Mouse (Mus musculus) urinary bladder, postnatal 10 days (tissue): ENCODE data around the gene Nfasc.

Experiments
- DNase-seq: peaks from one replicate; pipeline ENCODE4 v3.0.0; 2022; ENCODE audit warnings: low spot score

Gene Nfasc

GRCm38 (mm10) chr1:132540701-132541100 lies 200.9 kb downstream of the Nfasc start:
- no peak for DNase-seq

GRCm38 (mm10) chr1:132537736-132538135 lies 203.9 kb downstream of the Nfasc start:
- DNase-seq, result no peak

GRCm38 (mm10) chr1:132536416-132536815 lies 205.2 kb downstream of the Nfasc start:
- DNase-seq, result no peak

- no peak for DNase-seq
Measured at GRCm38 (mm10) chr1:132535541-132535940, 206.1 kb downstream of the Nfasc start.

- no peak for DNase-seq
Measured at GRCm38 (mm10) chr1:132533840-132534239, 207.8 kb downstream of the Nfasc start.

- no peak for DNase-seq
Measured at GRCm38 (mm10) chr1:132532521-132532920, 209.1 kb downstream of the Nfasc start.

- no peak for DNase-seq
Measured at GRCm38 (mm10) chr1:132530631-132531191, 210.9 kb downstream of the Nfasc start.

- no peak for DNase-seq
Measured at GRCm38 (mm10) chr1:132528647-132529334, 212.8 kb downstream of the Nfasc start.

GRCm38 (mm10) chr1:132528071-132528470 lies 213.5 kb downstream of the Nfasc start:
- DNase-seq, result no peak

- no peak for DNase-seq
Measured at GRCm38 (mm10) chr1:132525832-132526231, 215.8 kb downstream of the Nfasc start.

- no peak for DNase-seq
Measured at GRCm38 (mm10) chr1:132523920-132524319, 217.7 kb downstream of the Nfasc start.

- no peak for DNase-seq
Measured at GRCm38 (mm10) chr1:132523048-132523447, 218.5 kb downstream of the Nfasc start.

- DNase-seq, result no peak
Measured at GRCm38 (mm10) chr1:132520764-132521163, 220.8 kb downstream of the Nfasc start.

- no peak for DNase-seq
Measured at GRCm38 (mm10) chr1:132519734-132520133, 221.9 kb downstream of the Nfasc start.

GRCm38 (mm10) chr1:132518621-132519020 lies 223.0 kb downstream of the Nfasc start:
- no peak for DNase-seq

- no peak for DNase-seq
Measured at GRCm38 (mm10) chr1:132516776-132517175, 224.8 kb downstream of the Nfasc start.

- no peak for DNase-seq
Measured at GRCm38 (mm10) chr1:132515339-132515738, 226.3 kb downstream of the Nfasc start.
